Mouse (Mus musculus): ENCODE results near the gene Gkn1. TPM values are rescaled to one million over a fixed set of nuclear protein-coding genes. Genes with fewer than 3 reads are reported as not detected.

Gene Gkn1
- polyA plus RNA-seq, 1 experiment from 2014 or later, result not detected

DNA sequence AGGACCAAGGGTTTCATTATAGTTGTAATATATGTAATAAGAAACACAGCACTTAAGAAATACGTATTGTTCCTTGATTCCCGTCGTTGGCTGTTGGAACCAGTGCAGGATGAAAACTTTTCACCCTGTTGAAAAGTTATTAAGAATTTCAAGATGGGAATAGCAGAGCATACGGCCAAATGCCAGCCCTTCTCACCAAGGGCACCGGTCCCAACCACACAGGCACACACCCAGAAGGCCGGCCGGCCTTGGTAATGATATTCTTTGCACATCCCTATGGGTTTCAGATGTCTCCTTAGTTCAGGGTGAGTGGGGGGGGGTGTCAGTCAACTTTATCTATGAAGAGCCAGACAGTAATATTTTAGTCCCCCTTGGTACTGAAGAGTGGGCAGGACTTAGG is 32.1 kb downstream of the Gkn1 start:
- Histone ChIP-seq H3K9me3 (no peaks in the 10 kb centered on the region), H3K4me2 (no peak overlapping the region), H3K36me3 (no peaks in the 10 kb centered on the region), H3K27me3 (no peaks in the 10 kb centered on the region), H3K4me3 (replicated peaks) (no peak overlapping the region), H3K27ac (no peak overlapping the region), H3K9ac (replicated peaks) (no peak overlapping the region), H3K4me1 (replicated peaks) (peaks cover 11% of the 10 kb centered on the region; the same call in 1 of the 2 replicates)
- ATAC-seq (ENCODE audit: insufficient number of reproducible peaks, insufficient read depth, low FRiP score, low TSS enrichment, low read depth), result no peak
- WGBS, result 93% methylated on average over 7 of the region's 7 CpGs

DNA sequence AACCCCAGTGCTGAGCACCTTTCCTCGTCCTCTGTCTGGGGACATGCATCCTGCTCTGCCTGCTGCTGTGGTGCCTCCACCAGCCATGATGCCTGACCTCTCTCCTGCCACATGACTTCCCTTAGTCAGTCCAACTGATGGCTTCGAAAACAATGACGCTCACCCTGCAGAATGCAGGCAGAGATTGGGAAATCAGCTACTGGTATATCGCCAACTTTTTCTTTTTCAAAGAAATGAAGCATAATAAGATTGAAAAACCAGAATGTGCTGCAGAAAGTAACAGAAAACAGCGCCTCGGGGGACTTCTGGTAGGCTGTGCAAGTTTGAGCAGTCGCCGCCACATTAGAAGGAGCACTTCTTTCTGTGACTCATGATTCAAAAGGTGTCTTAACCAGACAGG is 33.8 kb downstream of the Gkn1 start:
- H3K4me2 ChIP-seq, result no peak overlapping the region
- no peaks in the 10 kb centered on the region for H3K9me3 ChIP-seq
- no peak overlapping the region for H3K4me3 ChIP-seq (replicated peaks)
- H3K27me3 ChIP-seq, result no peaks in the 10 kb centered on the region
- H3K9ac ChIP-seq (replicated peaks), result no peak overlapping the region
- H3K27ac ChIP-seq, result no peak overlapping the region
- WGBS, result 85% methylated on average over 8 of the region's 8 CpGs
- no peak for ATAC-seq (ENCODE audit: insufficient number of reproducible peaks, insufficient read depth, low FRiP score, low TSS enrichment, low read depth)
- peaks cover 12% of the 10 kb centered on the region; the same call in 1 of the 2 replicates for H3K4me1 ChIP-seq (replicated peaks)
- peaks cover 6% of the 10 kb centered on the region for H3K36me3 ChIP-seq

DNA sequence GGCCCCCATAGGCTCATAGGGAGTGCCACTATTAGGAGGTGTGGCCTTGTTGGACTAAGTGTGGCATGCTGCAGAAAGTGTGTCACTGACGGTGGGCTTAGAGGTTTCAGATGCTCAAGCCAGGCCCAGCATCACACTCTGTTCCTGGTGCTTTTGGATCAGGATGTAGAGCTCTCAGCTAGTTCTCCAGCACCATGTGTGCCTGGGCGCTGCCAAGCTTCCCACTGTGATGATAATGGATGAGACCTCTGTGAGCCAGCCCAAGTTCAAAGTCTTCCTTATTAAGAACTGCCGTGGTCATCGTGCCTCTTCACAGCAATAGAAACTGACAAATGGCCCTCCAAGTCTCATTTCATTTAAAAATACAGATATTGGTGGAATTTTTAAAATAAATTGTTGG is 38.0 kb downstream of the Gkn1 start:
- no peak for ATAC-seq (ENCODE audit: insufficient number of reproducible peaks, insufficient read depth, low FRiP score, low TSS enrichment, low read depth)
- no peak overlapping the region for H3K4me2 ChIP-seq
- no peak overlapping the region for H3K9ac ChIP-seq (replicated peaks)
- no peaks in the 10 kb centered on the region for H3K9me3 ChIP-seq
- peaks cover 12% of the 10 kb centered on the region; the same call in 1 of the 2 replicates for H3K4me1 ChIP-seq (replicated peaks)
- peaks cover 48% of the 10 kb centered on the region for H3K36me3 ChIP-seq
- H3K27ac ChIP-seq, result no peak overlapping the region
- no peak overlapping the region for H3K4me3 ChIP-seq (replicated peaks)
- no peaks in the 10 kb centered on the region for H3K27me3 ChIP-seq
- WGBS, result 74% methylated on average over 4 of the region's 4 CpGs

DNA sequence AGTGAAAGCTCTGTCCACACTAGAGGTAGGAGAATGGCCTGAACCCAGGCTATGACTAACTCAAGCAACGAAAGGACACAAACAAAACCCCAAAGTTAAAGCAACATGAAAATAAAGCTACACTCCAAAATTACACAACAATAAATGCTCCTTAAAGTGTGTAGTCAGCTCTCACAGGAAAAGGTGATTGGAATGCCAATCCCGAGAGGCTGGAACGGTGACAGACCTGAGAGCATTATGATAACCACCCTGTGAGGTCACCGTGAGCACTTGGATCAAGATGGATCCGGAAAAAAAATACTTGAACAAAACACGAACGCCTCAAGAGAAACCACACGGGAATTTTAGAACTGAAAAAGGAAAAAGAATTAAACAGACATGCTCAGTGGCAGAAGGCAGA is 46.3 kb downstream of the Gkn1 start:
- WGBS, result 86% methylated on average over 8 of the region's 8 CpGs
- Histone ChIP-seq H3K4me2 (no peak overlapping the region), H3K9me3 (no peaks in the 10 kb centered on the region), H3K9ac (replicated peaks) (no peak overlapping the region), H3K4me3 (replicated peaks) (no peak overlapping the region), H3K27me3 (no peaks in the 10 kb centered on the region), H3K36me3 (peaks cover 50% of the 10 kb centered on the region), H3K4me1 (replicated peaks) (peaks cover 45% of the 10 kb centered on the region), H3K27ac (0 out of 2 replicates have a peak overlapping the region, but pooled peaks have one; percentile 80)
- no peak for ATAC-seq (ENCODE audit: insufficient number of reproducible peaks, insufficient read depth, low FRiP score, low TSS enrichment, low read depth)

DNA sequence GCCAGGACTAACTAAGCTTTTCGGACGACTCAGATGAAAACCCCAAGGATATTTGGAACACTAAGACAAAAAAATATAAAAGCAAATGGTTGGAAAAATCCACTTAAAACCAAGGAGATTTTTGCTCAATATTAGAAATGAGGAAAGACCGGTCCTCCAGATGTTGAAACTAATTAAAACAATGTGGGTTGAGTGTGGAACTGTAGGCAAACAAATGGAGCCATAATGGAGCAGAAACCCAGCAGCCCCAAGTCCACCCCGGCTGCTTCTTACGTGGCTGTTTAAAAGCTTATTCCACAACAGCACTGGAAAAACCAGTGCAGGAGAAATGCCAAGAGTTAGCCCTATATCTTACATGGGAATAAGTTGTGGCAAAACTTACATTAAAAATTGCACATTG is 48.0 kb downstream of the Gkn1 start:
- 32% methylated on average over 5 of the region's 5 CpGs for WGBS
- no peak overlapping the region for H3K9ac ChIP-seq (replicated peaks)
- H3K9me3 ChIP-seq, result no peaks in the 10 kb centered on the region
- no peak for ATAC-seq (ENCODE audit: insufficient number of reproducible peaks, insufficient read depth, low FRiP score, low TSS enrichment, low read depth)
- no peak overlapping the region for H3K4me3 ChIP-seq (replicated peaks)
- no peak overlapping the region for H3K4me2 ChIP-seq
- H3K36me3 ChIP-seq, result peaks cover 33% of the 10 kb centered on the region
- peak overlapping the region; percentile 74 for H3K27ac ChIP-seq
- H3K4me1 ChIP-seq (replicated peaks), result peaks cover 45% of the 10 kb centered on the region
- H3K27me3 ChIP-seq, result no peaks in the 10 kb centered on the region

DNA sequence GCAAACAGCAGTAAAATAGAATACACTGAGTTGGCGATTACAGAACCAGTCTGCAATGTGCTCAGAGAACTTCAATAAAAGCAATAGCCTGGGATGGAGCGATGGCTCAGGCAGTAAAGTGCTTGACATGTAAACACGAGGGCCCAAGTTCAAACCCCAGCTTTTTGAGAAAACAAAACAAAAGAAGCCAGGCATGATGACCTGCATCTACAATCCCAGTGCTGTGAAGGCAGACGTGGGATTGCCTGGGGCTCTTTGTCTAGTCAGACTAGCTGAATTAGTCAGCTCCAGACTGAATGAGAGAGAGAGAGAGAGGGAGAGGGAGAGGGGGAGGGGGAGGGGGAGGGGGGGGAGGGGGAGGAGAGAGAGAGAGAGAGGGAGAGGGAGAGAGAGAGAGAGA is 48.8 kb downstream of the Gkn1 start:
- no peak for ATAC-seq (ENCODE audit: insufficient number of reproducible peaks, insufficient read depth, low FRiP score, low TSS enrichment, low read depth)
- H3K36me3 ChIP-seq, result peaks cover 26% of the 10 kb centered on the region
- no peaks in the 10 kb centered on the region for H3K27me3 ChIP-seq
- H3K4me1 ChIP-seq (replicated peaks), result peaks cover 45% of the 10 kb centered on the region
- 34% methylated on average over 4 of the region's 4 CpGs for WGBS
- H3K27ac ChIP-seq, result no peak overlapping the region
- H3K4me3 ChIP-seq (replicated peaks), result no peak overlapping the region
- no peaks in the 10 kb centered on the region for H3K9me3 ChIP-seq
- H3K9ac ChIP-seq (replicated peaks), result no peak overlapping the region
- no peak overlapping the region for H3K4me2 ChIP-seq

Other genes with a start within 250 kb of the Gkn1 start
- 0.44 and 0.48 TPM in 2 replicates for gene D6Ertd527e, start 246.2 kb downstream of the Gkn1 start, polyA plus RNA-seq (2016; fragmentation: Nextera tagmentation; extraction: Ambion mirVana)
- gene Antxr1, start 15.1 kb downstream of the Gkn1 start, polyA plus RNA-seq (2016; fragmentation: Nextera tagmentation; extraction: Ambion mirVana), result 15.4 and 16.2 TPM in 2 replicates
- not detected in 2 replicates for gene Gkn2, start 22.4 kb upstream of the Gkn1 start, polyA plus RNA-seq (2016; fragmentation: Nextera tagmentation; extraction: Ambion mirVana)
- not detected in 2 replicates for gene Gkn3, start 38.0 kb upstream of the Gkn1 start, polyA plus RNA-seq (2016; fragmentation: Nextera tagmentation; extraction: Ambion mirVana)
- not detected in 2 replicates for gene Bmp10, start 78.1 kb upstream of the Gkn1 start, polyA plus RNA-seq (2016; fragmentation: Nextera tagmentation; extraction: Ambion mirVana)
- 2.8 and 4.0 TPM in 2 replicates for gene Arhgap25, start 182.3 kb upstream of the Gkn1 start, polyA plus RNA-seq (2016; fragmentation: Nextera tagmentation; extraction: Ambion mirVana)
- gene Prokr1, start 239.8 kb upstream of the Gkn1 start, polyA plus RNA-seq (2016; fragmentation: Nextera tagmentation; extraction: Ambion mirVana), result 1.7 TPM in 2 replicates

Data from limb, embryonic 12.5 days (tissue).